Mouse (Mus musculus) spleen, postnatal 4 days (tissue): ENCODE data around the gene Cabp4.

Source experiments
- DNase-seq, 2 experiments: peaks; one replicate each; pipeline ENCODE4 v3.0.0; 2022; ENCODE audit warnings: low spot score in 2 of 2

Gene Cabp4

GRCm38 (mm10) chr19:4164721-4165120 lies 20.9 kb upstream of the Cabp4 start:
- DNase-seq, result no peak

GRCm38 (mm10) chr19:4164100-4164499 lies 20.3 kb upstream of the Cabp4 start:
- DNase-seq, result no peak

GRCm38 (mm10) chr19:4163543-4163887 lies 19.7 kb upstream of the Cabp4 start:
- no peak for DNase-seq

- DNase-seq, result peak; percentile 93 to 96
Measured at GRCm38 (mm10) chr19:4162646-4163542, 19.1 kb upstream of the Cabp4 start, which contains the start of gene Rps6kb2. TSS of gene Rps6kb2 (minus strand) at chr19:4163354.

GRCm38 (mm10) chr19:4159049-4159448 lies 15.2 kb upstream of the Cabp4 start:
- DNase-seq, result no peak

GRCm38 (mm10) chr19:4156771-4157170 lies 12.9 kb upstream of the Cabp4 start:
- no peak for DNase-seq

- DNase-seq, result no peak
Measured at GRCm38 (mm10) chr19:4156073-4156579, 12.3 kb upstream of the Cabp4 start.

- no peak for DNase-seq
Measured at GRCm38 (mm10) chr19:4155223-4156072, 11.6 kb upstream of the Cabp4 start.

GRCm38 (mm10) chr19:4154437-4155222 lies 10.8 kb upstream of the Cabp4 start:
- peak; percentile 71 to 83 for DNase-seq

GRCm38 (mm10) chr19:4153232-4153654 lies 9.4 kb upstream of the Cabp4 start, which contains the start of gene Ptprcap:
TSS of gene Ptprcap (plus strand) at chr19:4153604.
- no peak for DNase-seq

- no peak for DNase-seq
Measured at GRCm38 (mm10) chr19:4152445-4153231, 8.8 kb upstream of the Cabp4 start.

- DNase-seq, result no peak
Measured at GRCm38 (mm10) chr19:4151898-4152297, 8.1 kb upstream of the Cabp4 start.

GRCm38 (mm10) chr19:4151488-4151860 lies 7.6 kb upstream of the Cabp4 start:
- no peak for DNase-seq

- DNase-seq, result no peak
Measured at GRCm38 (mm10) chr19:4150567-4151487, 7.0 kb upstream of the Cabp4 start.

- DNase-seq, result no peak
Measured at GRCm38 (mm10) chr19:4149764-4150461, 6.1 kb upstream of the Cabp4 start.

- no peak for DNase-seq
Measured at GRCm38 (mm10) chr19:4149283-4149682, 5.5 kb upstream of the Cabp4 start.

GRCm38 (mm10) chr19:4148819-4149218 lies 5.0 kb upstream of the Cabp4 start:
- DNase-seq, result no peak

GRCm38 (mm10) chr19:4148491-4148806 lies 4.6 kb upstream of the Cabp4 start, which contains the start of gene Coro1b:
TSS of gene Coro1b (plus strand) at chr19:4148619.
- DNase-seq, result peak; percentile 94 to 98
